Mouse (Mus musculus): ENCODE results near the gene Zc3hav1l.

DNA sequence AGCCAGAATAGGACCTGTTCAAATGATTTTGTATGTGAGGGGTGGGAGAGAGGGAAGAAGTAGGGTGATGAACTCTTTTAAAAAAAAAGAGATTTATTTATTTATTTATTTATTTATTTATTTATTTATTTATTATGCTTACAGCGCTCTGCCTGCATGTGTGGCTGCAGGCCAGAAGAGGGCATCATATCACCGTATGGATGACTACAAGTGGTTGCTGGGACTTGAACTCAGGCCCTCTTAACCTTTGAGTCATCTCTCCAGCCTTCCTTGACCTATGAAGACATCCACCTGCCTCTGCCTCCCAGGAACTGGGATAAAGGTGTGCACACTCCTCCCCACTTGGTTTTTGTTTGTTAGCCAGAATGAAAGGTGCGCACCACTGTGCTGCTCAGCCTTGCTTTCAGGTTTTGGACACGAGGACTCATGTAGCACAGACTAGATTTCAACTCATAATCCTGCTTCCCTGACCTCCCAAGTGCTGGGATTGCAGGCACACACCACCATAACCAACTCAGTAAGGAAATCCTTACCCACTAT, 38.2 kb upstream of the Zc3hav1l start:
- TF ChIP-seq CTCF (IDR thresholded peaks at IDR 0.05; ENCODE audit: low read depth, low read length) (no peak), TAL1 (conservative IDR thresholded peaks at IDR 0.05; ENCODE audit: low read depth, low read length) (no peak), GATA1 (IDR thresholded peaks at IDR 0.05; ENCODE audit: borderline replicate concordance, low read length) (no peak), GATA2 (IDR thresholded peaks at IDR 0.05; ENCODE audit: borderline replicate concordance, low read depth, low read length) (no peak)
